ENCODE assay signal across 29 mouse cellular contexts in the genomic region with DNA sequence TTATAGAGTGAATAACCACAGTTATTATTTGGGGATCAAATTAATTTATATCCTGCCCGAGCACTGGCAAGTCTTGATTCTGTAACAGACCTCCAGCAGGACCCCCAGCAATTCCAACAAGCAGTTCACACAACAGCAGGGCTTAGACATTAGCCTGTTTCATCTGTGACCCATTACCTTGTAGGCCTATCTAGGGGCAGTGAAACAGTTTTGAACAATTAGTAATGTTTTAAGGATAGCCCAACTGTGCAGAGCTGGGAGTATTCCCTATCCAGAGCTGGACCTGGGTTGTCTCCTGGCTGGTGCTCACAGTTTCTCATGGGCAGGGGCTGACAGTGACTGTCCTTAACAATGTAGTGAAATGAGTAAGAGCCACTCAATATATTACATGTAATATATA. TPM values are rescaled to one million over a fixed set of nuclear protein-coding genes. Genes with fewer than 3 reads are reported as not detected.
DNase-seq lines count a peak whose midpoint lies in the region; ATAC-seq and TF ChIP-seq lines count a peak whose summit lies in the region.
"Had no signal": no experiment of that assay in that cellular context is flagged by ENCODE, and none has a peak within 500 bp of the region (broad histone marks: within the 10 kb centered on the region; RNA-seq: fewer than 3 reads in every experiment).

No protein-coding gene starts in this region.

- H3K4me3 ChIP-seq in heart, embryonic 15.5 days: no peak overlapping the region
- no peak overlapping the region for H3K4me3 ChIP-seq in heart, embryonic 12.5 days
- H3K4me3 ChIP-seq in kidney, postnatal 0 days (replicated peaks; ENCODE audit: low read depth, low read length): no peak overlapping the region
- no peak overlapping the region for H3K4me3 ChIP-seq in brown adipose tissue, adult 24 weeks (ENCODE audit: insufficient read depth, low read depth, low read length)
- no peak overlapping the region for H3K4me3 ChIP-seq in liver, postnatal 0 days (ENCODE audit: low read depth, low read length)
- no peak overlapping the region for H3K4me3 ChIP-seq in intestine, embryonic 15.5 days (replicated peaks)
- H3K4me3 ChIP-seq: embryonic facial prominence, embryonic 15.5 days; forebrain, embryonic 15.5 days; heart, embryonic 10.5 days; hindbrain, embryonic 13.5 days; limb, embryonic 12.5 days; midbrain, embryonic 13.5 days; neural tube, embryonic 13.5 days had no signal

- no peak for TF ChIP-seq EP300 in liver, postnatal 0 days (IDR thresholded peaks at IDR 0.05; ENCODE audit: low read depth)

- no peaks in the 10 kb centered on the region for H3K27me3 ChIP-seq in heart, embryonic 15.5 days
- H3K27me3 ChIP-seq in heart, embryonic 12.5 days (replicated peaks): no peaks in the 10 kb centered on the region
- no peaks in the 10 kb centered on the region for H3K27me3 ChIP-seq in kidney, postnatal 0 days (ENCODE audit: insufficient read depth, low read length)
- no peaks in the 10 kb centered on the region for H3K27me3 ChIP-seq in liver, postnatal 0 days (ENCODE audit: insufficient read depth, low read length)
- no peaks in the 10 kb centered on the region for H3K27me3 ChIP-seq in intestine, embryonic 15.5 days (replicated peaks)
- H3K27me3 ChIP-seq: CH12.LX; embryonic facial prominence, embryonic 15.5 days; forebrain, embryonic 15.5 days; hindbrain, embryonic 13.5 days; limb, embryonic 12.5 days; midbrain, embryonic 13.5 days; neural tube, embryonic 13.5 days had no signal

- ATAC-seq in heart, embryonic 15.5 days (replicated peaks; ENCODE audit: insufficient number of reproducible peaks, insufficient read depth, low FRiP score, low read depth): no peak
- ATAC-seq in heart, embryonic 12.5 days (ENCODE audit: insufficient number of reproducible peaks, low FRiP score): no peak
- ATAC-seq in kidney, postnatal 0 days (replicated peaks; ENCODE audit: low FRiP score, low read depth): no peak
- ATAC-seq in liver, postnatal 0 days: no peak
- no peak for ATAC-seq in intestine, embryonic 15.5 days
- ATAC-seq: forebrain, embryonic 15.5 days; midbrain, embryonic 13.5 days had no signal

- no peak for DNase-seq in kidney, postnatal 0 days (ENCODE audit: low spot score)
- no peak for DNase-seq in kidney, adult 18-20 months
- no peak for DNase-seq in liver, postnatal 0 days
- no peak for DNase-seq in layer of hippocampus, adult 18-20 months (ENCODE audit: low spot score in 2 of 2)
- DNase-seq: adrenal gland, adult 8-10 months; cerebellum, adult 2 months; cerebellum, postnatal 36 days; embryo, embryonic 11 days; gastrocnemius, postnatal 10 days; heart, postnatal 36 days; retina, postnatal 1 day; right cerebral cortex, postnatal 25 days had no signal

- no peaks in the 10 kb centered on the region; the same call in 1 of the 2 replicates for H3K4me1 ChIP-seq in heart, embryonic 15.5 days (replicated peaks)
- no peaks in the 10 kb centered on the region for H3K4me1 ChIP-seq in heart, embryonic 12.5 days (replicated peaks)
- 0 out of 2 replicates have a peak, but pooled peaks cover under 1% of the 10 kb centered on the region for H3K4me1 ChIP-seq in kidney, postnatal 0 days (replicated peaks; ENCODE audit: insufficient read depth, low read length)
- H3K4me1 ChIP-seq in brown adipose tissue, adult 24 weeks (ENCODE audit: control insufficient read depth, insufficient read depth, insufficient read length, low read length): peaks cover 10% of the 10 kb centered on the region
- H3K4me1 ChIP-seq in liver, postnatal 0 days (ENCODE audit: insufficient read depth): peaks cover 34% of the 10 kb centered on the region
- no peaks in the 10 kb centered on the region for H3K4me1 ChIP-seq in intestine, embryonic 15.5 days (replicated peaks)
- H3K4me1 ChIP-seq: embryonic facial prominence, embryonic 15.5 days; forebrain, embryonic 15.5 days; heart, embryonic 10.5 days; hindbrain, embryonic 13.5 days; limb, embryonic 12.5 days; midbrain, embryonic 13.5 days; neural tube, embryonic 13.5 days had no signal

- no peak overlapping the region for H3K4me2 ChIP-seq in heart, embryonic 15.5 days
- H3K4me2 ChIP-seq in heart, embryonic 12.5 days: no peak overlapping the region
- H3K4me2 ChIP-seq in kidney, postnatal 0 days (ENCODE audit: low read length): no peak overlapping the region
- no peak overlapping the region for H3K4me2 ChIP-seq in liver, postnatal 0 days (ENCODE audit: low read depth, low read length)
- H3K4me2 ChIP-seq in intestine, embryonic 15.5 days (replicated peaks): no peak overlapping the region
- H3K4me2 ChIP-seq: embryonic facial prominence, embryonic 15.5 days; forebrain, embryonic 15.5 days; hindbrain, embryonic 13.5 days; limb, embryonic 12.5 days; midbrain, embryonic 13.5 days; neural tube, embryonic 13.5 days had no signal

- H3K36me3 ChIP-seq in heart, embryonic 15.5 days: no peaks in the 10 kb centered on the region
- H3K36me3 ChIP-seq in heart, embryonic 12.5 days: no peaks in the 10 kb centered on the region
- no peaks in the 10 kb centered on the region for H3K36me3 ChIP-seq in kidney, postnatal 0 days (ENCODE audit: insufficient read depth, low read length)
- no peaks in the 10 kb centered on the region for H3K36me3 ChIP-seq in liver, postnatal 0 days (replicated peaks; ENCODE audit: insufficient read depth, low read length)
- no peaks in the 10 kb centered on the region for H3K36me3 ChIP-seq in intestine, embryonic 15.5 days
- H3K36me3 ChIP-seq: embryonic facial prominence, embryonic 15.5 days; forebrain, embryonic 15.5 days; G1E; heart, embryonic 10.5 days; hindbrain, embryonic 13.5 days; limb, embryonic 12.5 days; midbrain, embryonic 13.5 days; neural tube, embryonic 13.5 days had no signal

- WGBS in heart, embryonic 15.5 days: 84% methylated on average over 1 of the region's 1 CpGs
- 69% methylated on average over 1 of the region's 1 CpGs for WGBS in heart, embryonic 12.5 days
- 71% methylated on average over 1 of the region's 1 CpGs for WGBS in kidney, postnatal 0 days
- WGBS in liver, postnatal 0 days (ENCODE audit: insufficient replicate concordance): 60% methylated on average over 1 of the region's 1 CpGs
- 71% methylated on average over 1 of the region's 1 CpGs for WGBS in intestine, embryonic 15.5 days

- H3K9me3 ChIP-seq in heart, embryonic 15.5 days (replicated peaks): no peaks in the 10 kb centered on the region
- no peaks in the 10 kb centered on the region for H3K9me3 ChIP-seq in heart, embryonic 12.5 days (replicated peaks)
- H3K9me3 ChIP-seq in kidney, postnatal 0 days (replicated peaks; ENCODE audit: low read length): no peaks in the 10 kb centered on the region
- H3K9me3 ChIP-seq in liver, postnatal 0 days (ENCODE audit: low read length): no peaks in the 10 kb centered on the region
- H3K9me3 ChIP-seq in intestine, embryonic 15.5 days: no peaks in the 10 kb centered on the region
- H3K9me3 ChIP-seq: embryonic facial prominence, embryonic 15.5 days; forebrain, embryonic 15.5 days; G1E; heart, embryonic 10.5 days; hindbrain, embryonic 13.5 days; limb, embryonic 12.5 days; midbrain, embryonic 13.5 days; neural tube, embryonic 13.5 days had no signal

- no peak overlapping the region for H3K9ac ChIP-seq in heart, embryonic 15.5 days
- H3K9ac ChIP-seq in heart, embryonic 12.5 days: no peak overlapping the region
- no peak overlapping the region for H3K9ac ChIP-seq in kidney, postnatal 0 days (ENCODE audit: low read depth, low read length)
- H3K9ac ChIP-seq in liver, postnatal 0 days (replicated peaks): no peak overlapping the region
- no peak overlapping the region for H3K9ac ChIP-seq in intestine, embryonic 15.5 days
- H3K9ac ChIP-seq: embryonic facial prominence, embryonic 15.5 days; forebrain, embryonic 15.5 days; hindbrain, embryonic 13.5 days; limb, embryonic 12.5 days; midbrain, embryonic 13.5 days; neural tube, embryonic 13.5 days had no signal

- TF ChIP-seq CTCF in kidney, postnatal 0 days (IDR thresholded peaks at IDR 0.05; ENCODE audit: low read depth): no peak
- no peak for TF ChIP-seq CTCF in liver, postnatal 0 days (IDR thresholded peaks at IDR 0.05; ENCODE audit: low read depth)

- H3K27ac ChIP-seq in heart, embryonic 15.5 days: 0 out of 2 replicates have a peak overlapping the region, but pooled peaks have one; percentile 61
- H3K27ac ChIP-seq in heart, embryonic 12.5 days (ENCODE audit: poor library complexity, severe bottlenecking): no peak overlapping the region
- peak overlapping the region; percentile 47; the same call in 1 of the 2 replicates for H3K27ac ChIP-seq in kidney, postnatal 0 days
- peak overlapping the region; percentile 100 for H3K27ac ChIP-seq in brown adipose tissue, adult 24 weeks (replicated peaks; ENCODE audit: low read depth, low read length)
- H3K27ac ChIP-seq in liver, postnatal 0 days (ENCODE audit: low read depth): peak overlapping the region; percentile 70
- no peak overlapping the region for H3K27ac ChIP-seq in intestine, embryonic 15.5 days
- H3K27ac ChIP-seq: embryonic facial prominence, embryonic 15.5 days; forebrain, embryonic 15.5 days; heart, embryonic 10.5 days; hindbrain, embryonic 13.5 days; limb, embryonic 12.5 days; midbrain, embryonic 13.5 days; neural tube, embryonic 13.5 days had no signal

RNA-seq across cellular contexts. Expression of gene Ifi47, which starts 0.6 kb away (rescaled TPM):
- 1.4 and 4.3 TPM in 2 replicates for polyA plus RNA-seq in heart, embryonic 15.5 days (2015; fragmentation: Nextera tagmentation; extraction: Ambion mirVana)
- 0.55 and 0.68 TPM in 2 replicates for polyA plus RNA-seq in heart, embryonic 12.5 days (2016; fragmentation: Nextera tagmentation; extraction: Ambion mirVana)
- polyA plus RNA-seq in kidney, postnatal 0 days (2015; fragmentation: Nextera tagmentation; extraction: Ambion mirVana): 4.3 and 6.2 TPM in 2 replicates
- polyA plus RNA-seq in brown adipose tissue, adult 24 weeks (2012; ENCODE audit: insufficient read depth, insufficient read length, missing spikeins): 2.9 and 4.6 TPM in 2 replicates
- 29.7 and 29.8 TPM in 2 replicates for polyA plus RNA-seq in liver, postnatal 0 days (2015; fragmentation: Nextera tagmentation; extraction: Ambion mirVana)
- under 1 TPM; 0.40 to 0.51 TPM for total RNA-seq in layer of hippocampus, adult 18-20 months (2021)
- 3.1 and 3.2 TPM in 2 replicates for polyA plus RNA-seq in intestine, embryonic 15.5 days (2015; fragmentation: Nextera tagmentation; extraction: Ambion mirVana)

RNA-seq across cellular contexts. Expression of gene Tgtp2, which starts 13.0 kb away (rescaled TPM):
- polyA plus RNA-seq in heart, embryonic 15.5 days (2015; fragmentation: Nextera tagmentation; extraction: Ambion mirVana): 0.23 and 5.3 TPM in 2 replicates
- polyA plus RNA-seq in heart, embryonic 12.5 days (2016; fragmentation: Nextera tagmentation; extraction: Ambion mirVana): not detected in 2 replicates
- 1.6 and 2.2 TPM in 2 replicates for polyA plus RNA-seq in kidney, postnatal 0 days (2015; fragmentation: Nextera tagmentation; extraction: Ambion mirVana)
- polyA plus RNA-seq in brown adipose tissue, adult 24 weeks (2012; ENCODE audit: insufficient read depth, insufficient read length, missing spikeins): 19.9 and 29.5 TPM in 2 replicates
- polyA plus RNA-seq in liver, postnatal 0 days (2015; fragmentation: Nextera tagmentation; extraction: Ambion mirVana): 5.1 and 7.1 TPM in 2 replicates
- total RNA-seq in layer of hippocampus, adult 18-20 months (2021): not detected
- polyA plus RNA-seq in intestine, embryonic 15.5 days (2015; fragmentation: Nextera tagmentation; extraction: Ambion mirVana): 0.56 and 0.88 TPM in 2 replicates
- total RNA-seq: gastrocnemius, postnatal 10 days had no signal
- polyA plus RNA-seq: forebrain, embryonic 15.5 days; heart, embryonic 10.5 days; hindbrain, embryonic 13.5 days; limb, embryonic 12.5 days; midbrain, embryonic 13.5 days had no signal

RNA-seq across cellular contexts. Expression of gene 9930111J21Rik2, which starts 26.0 kb away (rescaled TPM):
- 0.52 and 0.58 TPM in 2 replicates for polyA plus RNA-seq in heart, embryonic 15.5 days (2015; fragmentation: Nextera tagmentation; extraction: Ambion mirVana)
- 0.23 and 0.24 TPM in 2 replicates for polyA plus RNA-seq in heart, embryonic 12.5 days (2016; fragmentation: Nextera tagmentation; extraction: Ambion mirVana)
- polyA plus RNA-seq in kidney, postnatal 0 days (2015; fragmentation: Nextera tagmentation; extraction: Ambion mirVana): 0.68 TPM in 2 replicates
- polyA plus RNA-seq in brown adipose tissue, adult 24 weeks (2012; ENCODE audit: insufficient read depth, insufficient read length, missing spikeins): 1.8 and 4.0 TPM in 2 replicates
- 1.2 and 1.4 TPM in 2 replicates for polyA plus RNA-seq in liver, postnatal 0 days (2015; fragmentation: Nextera tagmentation; extraction: Ambion mirVana)
- total RNA-seq in layer of hippocampus, adult 18-20 months (2021): 1 to 10 TPM; 1.1 to 1.4 TPM
- 0.76 and 1.1 TPM in 2 replicates for polyA plus RNA-seq in intestine, embryonic 15.5 days (2015; fragmentation: Nextera tagmentation; extraction: Ambion mirVana)

RNA-seq across cellular contexts. Expression of gene Olfr1396, which starts 37.7 kb away (rescaled TPM):
- polyA plus RNA-seq in heart, embryonic 15.5 days (2015; fragmentation: Nextera tagmentation; extraction: Ambion mirVana): 0.15 and 0.18 TPM in 2 replicates
- not detected in 2 replicates for polyA plus RNA-seq in heart, embryonic 12.5 days (2016; fragmentation: Nextera tagmentation; extraction: Ambion mirVana)
- polyA plus RNA-seq in kidney, postnatal 0 days (2015; fragmentation: Nextera tagmentation; extraction: Ambion mirVana): 0.05 TPM in 1 of 2 replicates, not detected in the other
- 0.38 TPM in 1 of 2 replicates, not detected in the other for polyA plus RNA-seq in brown adipose tissue, adult 24 weeks (2012; ENCODE audit: insufficient read depth, insufficient read length, missing spikeins)
- polyA plus RNA-seq in liver, postnatal 0 days (2015; fragmentation: Nextera tagmentation; extraction: Ambion mirVana): not detected in 2 replicates
- total RNA-seq in layer of hippocampus, adult 18-20 months (2021): not detected
- polyA plus RNA-seq in intestine, embryonic 15.5 days (2015; fragmentation: Nextera tagmentation; extraction: Ambion mirVana): not detected in 2 replicates
- total RNA-seq: CH12.LX; gastrocnemius, postnatal 10 days; layer of hippocampus, adult 8-10 months; left cerebral cortex, postnatal 14 days; megakaryocyte progenitor cell, adult 5-6 weeks had no signal
- polyA plus RNA-seq: cerebellum, adult 2 months; forebrain, embryonic 15.5 days; G1E; heart, embryonic 10.5 days; hindbrain, embryonic 13.5 days; limb, embryonic 12.5 days; midbrain, embryonic 13.5 days; neural tube, embryonic 13.5 days; testis, adult 2 months had no signal

Comparison
In these comparisons a context has a peak if more than half of its experiments do, and no peak if none do; other contexts are left out.
1. H3K27ac ChIP-seq: peak in heart, embryonic 15.5 days (single experiment), kidney, postnatal 0 days (single experiment), brown adipose tissue, adult 24 weeks (single experiment) and liver, postnatal 0 days (single experiment); none in heart, embryonic 12.5 days (single experiment) and intestine, embryonic 15.5 days (single experiment).